Mouse (Mus musculus) left cerebral cortex, postnatal 14 days (tissue): ENCODE measurements around the gene Fbxw14. TPM values are rescaled to one million over a fixed set of nuclear protein-coding genes. Genes with fewer than 3 reads are reported as not detected.
"Not testable (repeated sequence)": the region's sequence is repeated elsewhere in the genome, so short reads cannot be mapped to it uniquely, and the experiment has no call there.

Experiments
- DNase-seq, 2 experiments: peaks; one replicate each; pipeline ENCODE4 v3.0.0; 2021 to 2022; ENCODE audit warnings: low spot score in 2 of 2, mixed read lengths in 1 of 2
- intact Hi-C: fragments of 180-260 bp; cut with DNase I; formaldehyde crosslinking; loops from one replicate; pipeline ENCODE4 v1.15.1; 2025
- long read RNA-seq, 2 experiments: library from polyadenylated mRNA; stranded (forward); transcript quantifications; one replicate each; pipeline ENCODE4 v2.0.0; 2021
- total RNA-seq, 2 experiments: library from RNA; stranded (reverse); gene quantifications; 2 replicates each; pipeline ENCODE4 v1.2.3; 2021

Fbxw14 gene
- not detected for total RNA-seq
- long read RNA-seq, experiment 1: 0 reads
- long read RNA-seq, experiment 2: 0 reads

- intact Hi-C loops, DNase-seq: not testable (repeated sequence)
These were observed at the start of gene Fbxw14 for GRCm38 (mm10) chr9:109287576-109287975. Fbxw14 (minus strand) TSS chr9:109287676.

- intact Hi-C loops: no loop called here
- peak; percentile 12 to 31 for DNase-seq
These were observed 24.4 kb downstream of the Fbxw14 start for GRCm38 (mm10) chr9:109263041-109263440.

DNA sequence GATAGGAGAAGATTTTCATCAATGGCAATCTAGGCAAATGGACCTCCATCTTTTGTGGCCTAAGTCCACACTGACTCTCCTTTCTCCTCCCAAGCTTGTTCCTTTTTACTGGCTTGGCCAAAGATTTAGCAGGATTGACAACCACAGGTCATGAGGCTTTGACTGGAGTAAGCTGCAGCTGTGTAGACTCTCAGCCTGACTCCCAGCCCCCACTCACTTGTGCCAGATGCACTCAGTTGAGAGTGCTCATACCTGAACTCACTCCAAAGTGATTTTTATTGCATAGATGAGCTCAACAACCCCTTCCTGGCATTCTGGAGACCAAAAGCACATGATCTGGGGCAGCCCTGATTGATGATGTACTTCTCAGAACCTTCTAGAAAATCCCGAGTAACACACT is 52.8 kb downstream of the Fbxw14 start, which contains the start of gene Fbxw20:
Fbxw20 (minus strand) TSS at position 101 of the 400 bp plus-strand sequence.
- no peak for DNase-seq
- intact Hi-C loops: no loop called here

Other genes starting within 250 kb of the Fbxw14 start
- gene Shisa5, start 249.1 kb downstream of the Fbxw14 start, total RNA-seq: 10 to 100 TPM; 68.2 to 72.6 TPM
- gene Trex1, start 227.9 kb downstream of the Fbxw14 start, total RNA-seq: 10 to 100 TPM; 12.0 TPM
- gene Atrip, start 213.6 kb downstream of the Fbxw14 start, total RNA-seq: 10 to 100 TPM; 28.1 to 29.0 TPM
- gene Ccdc51, start 205.2 kb downstream of the Fbxw14 start, total RNA-seq: 1 to 10 TPM; 5.9 to 8.4 TPM
- 100 to 1,000 TPM; 368 to 387 TPM for gene Tma7, start 205.1 kb downstream of the Fbxw14 start, total RNA-seq
- 10 to 100 TPM; 67.2 to 69.8 TPM for gene Plxnb1, start 192.3 kb downstream of the Fbxw14 start, total RNA-seq
- not detected for gene Fbxw21, start 125.6 kb downstream of the Fbxw14 start, total RNA-seq
- gene Fbxw13, start 91.7 kb downstream of the Fbxw14 start, total RNA-seq: not detected
- gene Fbxw20, start 52.9 kb downstream of the Fbxw14 start, total RNA-seq: not detected
- not detected for gene Fbxw28, start 52.0 kb upstream of the Fbxw14 start, total RNA-seq
- not detected for gene Fbxw22, start 116.6 kb upstream of the Fbxw14 start, total RNA-seq
- not detected for gene Fbxw16, start 161.5 kb upstream of the Fbxw14 start, total RNA-seq
- gene Fbxw19, start 208.2 kb upstream of the Fbxw14 start, total RNA-seq: not detected